Mouse (Mus musculus) gastrocnemius, postnatal 14 days (tissue): ENCODE results near the gene Mfsd8. TPM values are rescaled to one million over a fixed set of nuclear protein-coding genes. Genes with fewer than 3 reads are reported as not detected.

ENCODE experiments used
- total RNA-seq, 2 experiments: library from RNA; stranded (reverse); gene quantifications; 2 replicates each; pipeline ENCODE4 v1.2.3; 2021

The Mfsd8 gene
- total RNA-seq, 2 experiments from 2014 or later, result 12.5 to 14.4 TPM

Other genes starting within 250 kb of the Mfsd8 start
- gene Slc25a31, start 138.0 kb downstream of the Mfsd8 start, total RNA-seq, result not detected
- 1 to 10 TPM; 4.5 to 5.0 TPM for gene Hspa4l, start 102.4 kb downstream of the Mfsd8 start, total RNA-seq
- 1 to 10 TPM; 2.5 to 3.7 TPM for gene Plk4, start 46.9 kb downstream of the Mfsd8 start, total RNA-seq
- gene Abhd18, start 84 bp upstream of the Mfsd8 start, total RNA-seq, result 10 to 100 TPM; 10.4 to 12.9 TPM
- under 1 TPM in 1 of 2 experiments, not detected in 1; 0.16 TPM for gene 1700034I23Rik, start 55.7 kb upstream of the Mfsd8 start, total RNA-seq
- gene Larp1b, start 102.9 kb upstream of the Mfsd8 start, total RNA-seq, result 10 to 100 TPM; 65.8 to 66.1 TPM
- 10 to 100 TPM; 18.3 to 21.8 TPM for gene Pgrmc2, start 236.2 kb upstream of the Mfsd8 start, total RNA-seq